Mouse (Mus musculus) embryonic facial prominence, embryonic 14.5 days (tissue): ENCODE measurements around the gene Htra1. TPM values are rescaled to one million over a fixed set of nuclear protein-coding genes. Genes with fewer than 3 reads are reported as not detected.

Source experiments
- ATAC-seq: fragments of 200-750 bp; cut with Nextera tagmentation; 2 replicates; pipeline ENCODE4 v1.8.0; 2017; ENCODE audit warnings: low read depth, moderate number of reproducible peaks, moderate TSS enrichment
- DNase-seq: peaks from one replicate; pipeline ENCODE4 v3.0.0-alpha.2; 2015; ENCODE audit warnings: low spot score
- H3K27ac ChIP-seq: fragments of 300-500 bp; sonication (generic); replicated peaks from 2 replicates; pipeline ENCODE4 v1.5.1; 2014; ENCODE audit warnings: low read depth, mild to moderate bottlenecking, low read length, moderate library complexity
- H3K27me3 ChIP-seq: fragments of 300-500 bp; sonication (generic); replicated peaks from 2 replicates; pipeline ENCODE4 v1.6.1; 2014; ENCODE audit warnings: low read length; ENCODE audit not compliant: control insufficient read depth, insufficient read depth
- H3K36me3 ChIP-seq: fragments of 300-500 bp; sonication (generic); 2 replicates; pipeline ENCODE4 v1.6.1; 2014; ENCODE audit warnings: low read length, mixed read lengths; ENCODE audit not compliant: control insufficient read depth, insufficient read depth
- H3K4me1 ChIP-seq: fragments of 300-500 bp; sonication (generic); 2 replicates; pipeline ENCODE4 v1.6.1; 2014; ENCODE audit warnings: antibody characterized with exemption, low read length; ENCODE audit not compliant: control insufficient read depth, insufficient read depth
- H3K4me2 ChIP-seq: fragments of 300-500 bp; sonication (generic); 2 replicates; pipeline ENCODE4 v1.6.1; 2014; ENCODE audit warnings: low read depth, mild to moderate bottlenecking, low read length, moderate library complexity, mixed read lengths
- H3K4me3 ChIP-seq: fragments of 300-500 bp; sonication (generic); 2 replicates; pipeline ENCODE4 v1.5.1; 2014; ENCODE audit warnings: low read depth, mild to moderate bottlenecking, low read length
- H3K9ac ChIP-seq: fragments of 300-500 bp; sonication (generic); 2 replicates; pipeline ENCODE4 v1.6.1; 2014; ENCODE audit warnings: low read depth, mild to moderate bottlenecking, low read length, moderate library complexity, mixed read lengths
- H3K9me3 ChIP-seq: fragments of 300-500 bp; sonication (generic); 2 replicates; pipeline ENCODE4 v1.6.1; 2016; ENCODE audit warnings: low read length; ENCODE audit not compliant: control insufficient read depth
- WGBS: fragments of 180-500 bp; shearing (Covaris S2); extraction: QIAGEN DNeasy Blood & Tissue Kit; methylation state at CpG from one replicate; pipeline ENCODE4 v1.1.7; 2014; 5-methylcytosine and 5-hydroxymethylcytosine counted together
- polyA plus RNA-seq: library from polyadenylated mRNA; unstranded; fragments of >200 nt; fragmentation: Nextera tagmentation; extraction: Ambion mirVana; gene quantifications from 2 replicates; pipeline ENCODE4 v1.2.1, GENCODE M21; 2014

Gene Htra1
- polyA plus RNA-seq, 1 experiment from 2014 or later = 128 TPM

- WGBS = 82% methylated on average over 4 of the region's 4 CpGs
- no peaks in the 10 kb centered on the region for H3K9me3 ChIP-seq
- DNase-seq (no peak), ATAC-seq (no peak)
- no peak overlapping the region for H3K27ac ChIP-seq
- H3K4me2 ChIP-seq = no peak overlapping the region
- no peak overlapping the region for H3K9ac ChIP-seq
- H3K4me3 ChIP-seq = no peak overlapping the region
- H3K36me3 ChIP-seq = peaks cover 53% of the 10 kb centered on the region
- H3K27me3 ChIP-seq = no peaks in the 10 kb centered on the region
- H3K4me1 ChIP-seq = no peaks in the 10 kb centered on the region
Observed at GRCm38 (mm10) chr7:130898373-130898772, 37.5 kb upstream of the Htra1 start.

- WGBS = 88% methylated on average over 5 of the region's 5 CpGs
- H3K36me3 ChIP-seq = peaks cover 66% of the 10 kb centered on the region
- no peak for ATAC-seq
Observed at GRCm38 (mm10) chr7:130900233-130900848, 35.6 kb upstream of the Htra1 start.

GRCm38 (mm10) chr7:130902929-130903328 is 33.0 kb upstream of the Htra1 start:
- no peak for ATAC-seq
- H3K27ac ChIP-seq = no peak overlapping the region
- WGBS = 92% methylated on average over 1 of the region's 1 CpGs
- no peak overlapping the region for H3K9ac ChIP-seq
- no peaks in the 10 kb centered on the region for H3K4me1 ChIP-seq
- DNase-seq = no peak
- H3K27me3 ChIP-seq = no peaks in the 10 kb centered on the region
- no peak overlapping the region for H3K4me2 ChIP-seq
- no peaks in the 10 kb centered on the region for H3K9me3 ChIP-seq
- peaks cover 57% of the 10 kb centered on the region for H3K36me3 ChIP-seq
- no peak overlapping the region for H3K4me3 ChIP-seq

More at GRCm38 (mm10) chr7:130900233-130900848, 35.6 kb upstream of the Htra1 start:
- Histone ChIP-seq H3K27me3 (no peaks in the 10 kb centered on the region), H3K4me3 (no peak overlapping the region), H3K4me1 (no peaks in the 10 kb centered on the region), H3K9ac (no peak overlapping the region), H3K9me3 (no peaks in the 10 kb centered on the region), H3K4me2 (no peak overlapping the region), H3K27ac (no peak overlapping the region)
- no peak for DNase-seq

GRCm38 (mm10) chr7:130903505-130904074 is 32.3 kb upstream of the Htra1 start:
- H3K4me2 ChIP-seq = no peak overlapping the region
- H3K9ac ChIP-seq = no peak overlapping the region
- no peak for ATAC-seq
- no peak for DNase-seq
- 83% methylated on average over 16 of the region's 16 CpGs for WGBS
- no peak overlapping the region for H3K27ac ChIP-seq
- no peak overlapping the region for H3K4me3 ChIP-seq
- H3K9me3 ChIP-seq = no peaks in the 10 kb centered on the region
- peaks cover 56% of the 10 kb centered on the region for H3K36me3 ChIP-seq
- H3K27me3 ChIP-seq = no peaks in the 10 kb centered on the region
- H3K4me1 ChIP-seq = no peaks in the 10 kb centered on the region

GRCm38 (mm10) chr7:130904571-130905365 is 31.1 kb upstream of the Htra1 start:
- H3K9me3 ChIP-seq = no peaks in the 10 kb centered on the region
- DNase-seq = no peak
- H3K4me1 ChIP-seq = no peaks in the 10 kb centered on the region
- no peak overlapping the region for H3K27ac ChIP-seq
- 86% methylated on average over 13 of the region's 13 CpGs for WGBS
- H3K36me3 ChIP-seq = peaks cover 60% of the 10 kb centered on the region
- H3K27me3 ChIP-seq = no peaks in the 10 kb centered on the region
- H3K4me3 ChIP-seq = no peak overlapping the region
- ATAC-seq = no peak
- no peak overlapping the region for H3K9ac ChIP-seq
- no peak overlapping the region for H3K4me2 ChIP-seq

- Histone ChIP-seq H3K36me3 (peaks cover 40% of the 10 kb centered on the region), H3K4me2 (no peak overlapping the region), H3K27ac (no peak overlapping the region), H3K4me3 (no peak overlapping the region), H3K9ac (no peak overlapping the region), H3K4me1 (no peaks in the 10 kb centered on the region), H3K9me3 (no peaks in the 10 kb centered on the region), H3K27me3 (no peaks in the 10 kb centered on the region)
- DNase-seq (no peak), ATAC-seq (no peak)
- 92% methylated on average over 14 of the region's 14 CpGs for WGBS
Observed at GRCm38 (mm10) chr7:130910841-130911240, 25.1 kb upstream of the Htra1 start.

GRCm38 (mm10) chr7:130914693-130915363 is 21.1 kb upstream of the Htra1 start:
- Histone ChIP-seq H3K36me3 (peaks cover 27% of the 10 kb centered on the region), H3K4me1 (no peaks in the 10 kb centered on the region), H3K4me2 (no peak overlapping the region), H3K9me3 (no peaks in the 10 kb centered on the region), H3K27me3 (no peaks in the 10 kb centered on the region), H3K27ac (no peak overlapping the region), H3K4me3 (no peak overlapping the region), H3K9ac (no peak overlapping the region)
- WGBS = 48% methylated on average over 5 of the region's 5 CpGs
- DNase-seq (peak; percentile 79), ATAC-seq (no peak)

GRCm38 (mm10) chr7:130918260-130918659 is 17.7 kb upstream of the Htra1 start:
- peaks cover 8% of the 10 kb centered on the region; the same call in 1 of the 2 replicates for H3K36me3 ChIP-seq
- H3K9ac ChIP-seq = no peak overlapping the region
- H3K27ac ChIP-seq = no peak overlapping the region
- ATAC-seq = no peak
- no peaks in the 10 kb centered on the region for H3K4me1 ChIP-seq
- WGBS = 71% methylated on average over 2 of the region's 2 CpGs
- H3K4me2 ChIP-seq = no peak overlapping the region
- DNase-seq = no peak
- no peak overlapping the region for H3K4me3 ChIP-seq
- H3K9me3 ChIP-seq = no peaks in the 10 kb centered on the region
- no peaks in the 10 kb centered on the region for H3K27me3 ChIP-seq
